Mouse (Mus musculus) cortical plate, adult 2 months (tissue): ENCODE results near the gene Rere. TPM values are rescaled to one million over a fixed set of nuclear protein-coding genes. Genes with fewer than 3 reads are reported as not detected.
A peak's percentile ranks its signal among the peaks of the same experiment; 100 is the strongest.

ENCODE experiments used
- H3K27ac ChIP-seq: fragments of 200-500 bp; 2 replicates; pipeline ENCODE4 v1.5.1; 2012; ENCODE audit warnings: low read length, control low read depth, inconsistent platforms; ENCODE audit not compliant: insufficient read depth
- H3K4me1 ChIP-seq: fragments of 200-500 bp; 2 replicates; pipeline ENCODE4 v1.6.1; 2011; ENCODE audit warnings: low read length; ENCODE audit not compliant: control insufficient read depth, insufficient read depth
- H3K4me3 ChIP-seq: fragments of 200-500 bp; 2 replicates; pipeline ENCODE4 v1.5.1; 2011; ENCODE audit warnings: mild to moderate bottlenecking, low read length, control low read depth; ENCODE audit not compliant: insufficient read depth
- CTCF ChIP-seq: fragments of 200-500 bp; IDR thresholded peaks from 2 replicates; pipeline ENCODE4 v1.5.1; 2011; ENCODE audit warnings: mild to moderate bottlenecking, control low read depth, low read length; ENCODE audit not compliant: insufficient read depth; ENCODE audit errors: extremely low read depth
- POLR2A ChIP-seq: fragments of 200-500 bp; IDR thresholded peaks from 2 replicates; pipeline ENCODE4 v1.6.1; 2011; ENCODE audit warnings: mild to moderate bottlenecking, low read length, control low read depth; ENCODE audit not compliant: insufficient read depth; ENCODE audit errors: extremely low read depth
- polyA plus RNA-seq: library from polyadenylated mRNA; depleted of rRNA; stranded (reverse); fragments of >200 nt; gene quantifications from 2 replicates; pipeline ENCODE4 v1.2.3, GENCODE M21; 2012

Rere gene
- polyA plus RNA-seq, 1 experiment, result 44.2 TPM

GRCm38 (mm10) chr4:150622641-150623040 is 341.2 kb downstream of the Rere start:
- TF ChIP-seq POLR2A (no peak), CTCF (no peak)
- Histone ChIP-seq H3K4me3 (no peak overlapping the region), H3K4me1 (no peaks in the 10 kb centered on the region), H3K27ac (no peak overlapping the region)

GRCm38 (mm10) chr4:150624214-150624823 is 342.9 kb downstream of the Rere start:
- TF ChIP-seq CTCF, result no peak
- TF ChIP-seq POLR2A, result no peak
- no peaks in the 10 kb centered on the region for H3K4me1 ChIP-seq
- no peak overlapping the region for H3K27ac ChIP-seq
- H3K4me3 ChIP-seq, result no peak overlapping the region

- no peaks in the 10 kb centered on the region for H3K4me1 ChIP-seq
- H3K27ac ChIP-seq, result no peak overlapping the region
- no peak overlapping the region for H3K4me3 ChIP-seq
- no peak for TF ChIP-seq CTCF
- no peak for TF ChIP-seq POLR2A
These were observed 343.5 kb downstream of the Rere start for GRCm38 (mm10) chr4:150624933-150625332.

GRCm38 (mm10) chr4:150625425-150625824 is 344.0 kb downstream of the Rere start:
- TF ChIP-seq POLR2A, result no peak
- peak; percentile 65 for TF ChIP-seq CTCF
- Histone ChIP-seq H3K4me3 (no peak overlapping the region), H3K4me1 (no peaks in the 10 kb centered on the region), H3K27ac (no peak overlapping the region)

- no peak for TF ChIP-seq POLR2A
- peak; percentile 60 for TF ChIP-seq CTCF
- H3K4me1 ChIP-seq, result no peaks in the 10 kb centered on the region
- H3K4me3 ChIP-seq, result no peak overlapping the region
- H3K27ac ChIP-seq, result no peak overlapping the region
These were observed 344.7 kb downstream of the Rere start for GRCm38 (mm10) chr4:150625951-150626732.

GRCm38 (mm10) chr4:150629266-150629665 is 347.8 kb downstream of the Rere start:
- H3K4me3 ChIP-seq, result no peak overlapping the region
- H3K27ac ChIP-seq, result no peak overlapping the region
- TF ChIP-seq POLR2A, result no peak
- no peak for TF ChIP-seq CTCF
- no peaks in the 10 kb centered on the region; the same call in 1 of the 2 replicates for H3K4me1 ChIP-seq

- H3K4me1 ChIP-seq, result no peaks in the 10 kb centered on the region; the same call in 1 of the 2 replicates
- no peak for TF ChIP-seq CTCF
- no peak for TF ChIP-seq POLR2A
- H3K27ac ChIP-seq, result no peak overlapping the region
- no peak overlapping the region for H3K4me3 ChIP-seq
These were observed 354.1 kb downstream of the Rere start for GRCm38 (mm10) chr4:150635568-150635967.

GRCm38 (mm10) chr4:150636635-150637034 is 355.2 kb downstream of the Rere start:
- TF ChIP-seq CTCF (no peak), POLR2A (no peak)
- no peak overlapping the region for H3K4me3 ChIP-seq
- no peaks in the 10 kb centered on the region for H3K4me1 ChIP-seq
- no peak overlapping the region for H3K27ac ChIP-seq

GRCm38 (mm10) chr4:150644299-150644698 is 362.9 kb downstream of the Rere start:
- TF ChIP-seq POLR2A (no peak), CTCF (no peak)
- no peak overlapping the region for H3K4me3 ChIP-seq
- H3K27ac ChIP-seq, result no peak overlapping the region
- H3K4me1 ChIP-seq, result no peaks in the 10 kb centered on the region

GRCm38 (mm10) chr4:150649327-150649726 is 367.9 kb downstream of the Rere start:
- Histone ChIP-seq H3K4me1 (peaks cover 4% of the 10 kb centered on the region), H3K4me3 (no peak overlapping the region), H3K27ac (no peak overlapping the region)
- TF ChIP-seq POLR2A (no peak), CTCF (no peak)
